8 mouse cellular contexts compared by ENCODE assay signal in the genomic region with DNA sequence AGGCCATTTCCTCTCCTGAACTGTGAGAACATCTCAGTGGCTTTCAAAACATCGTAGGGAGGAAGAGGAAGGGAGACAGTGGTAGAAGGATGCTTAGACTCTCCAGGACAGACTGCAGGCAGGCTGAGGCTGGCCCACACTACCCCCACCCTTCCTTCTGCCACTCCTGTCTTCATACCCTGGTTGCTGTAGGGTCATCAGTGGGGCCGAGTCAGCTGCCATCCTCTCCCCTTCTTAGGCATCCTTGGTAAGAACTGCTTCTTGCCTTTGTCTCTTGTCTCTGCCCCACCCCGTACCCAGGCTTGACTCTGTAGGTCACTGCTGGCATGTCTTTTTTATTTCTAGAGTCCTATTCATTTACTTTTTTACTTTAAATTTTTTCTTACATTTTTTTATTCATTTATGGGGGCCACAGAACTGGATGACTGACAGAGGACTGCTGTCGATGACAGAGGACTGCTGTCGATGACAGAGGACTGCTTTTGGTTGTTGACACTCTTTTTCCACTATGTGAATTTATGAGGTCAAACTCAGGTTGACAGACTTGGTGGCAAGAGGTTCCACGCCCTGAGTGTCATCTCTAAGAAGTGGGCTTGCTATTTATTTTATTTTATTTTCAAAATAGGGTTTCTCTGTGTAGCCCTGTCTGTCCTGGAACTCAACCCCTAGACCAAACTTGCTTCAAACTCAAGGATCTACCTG. TPM values are rescaled to one million over a fixed set of nuclear protein-coding genes. Genes with fewer than 3 reads are reported as not detected.
A peak's percentile ranks its signal among the peaks of the same experiment; 100 is the strongest.
DNase-seq lines count a peak whose midpoint lies in the region; ATAC-seq lines count a peak whose summit lies in the region.

No protein-coding gene starts in this region.

- WGBS in heart, embryonic 10.5 days = 78% methylated on average over 6 of the region's 6 CpGs
- WGBS in forebrain, embryonic 14.5 days = 84% methylated on average over 6 of the region's 6 CpGs

- intact Hi-C loops in heart, postnatal 36 days (cut with DNase I) = no loop called here
- intact Hi-C loops in gastrocnemius, postnatal 36 days (cut with DNase I) = no loop called here

- H3K27me3 ChIP-seq in heart, embryonic 10.5 days (ENCODE audit: insufficient read depth, poor library complexity, severe bottlenecking) = peaks cover 7% of the 10 kb centered on the region; the same call in 1 of the 2 replicates
- no peaks in the 10 kb centered on the region for H3K27me3 ChIP-seq in forebrain, embryonic 14.5 days (replicated peaks; ENCODE audit: control insufficient read depth, insufficient read depth, low read length)

- peak overlapping the region; percentile 29; the same call in 1 of the 2 replicates for H3K4me3 ChIP-seq in heart, embryonic 10.5 days
- H3K4me3 ChIP-seq in forebrain, embryonic 14.5 days (ENCODE audit: low read depth, low read length) = peak overlapping the region; percentile 76

- DNase-seq in heart, embryonic 10.5 days (ENCODE audit: low spot score) = no peak
- no peak for DNase-seq in heart, postnatal 36 days
- peak; percentile 65 for DNase-seq in CD4-positive helper T cell, adult 2 months (ENCODE audit: low read depth, low spot score)
- no peak for DNase-seq in forebrain, embryonic 14.5 days (ENCODE audit: low spot score)
- no peak for DNase-seq in urinary bladder, adult 18-20 months (ENCODE audit: low spot score in 2 of 2)
- DNase-seq in gastrocnemius, postnatal 36 days = no peak
- DNase-seq in yolk sac, embryonic 10.5 days (ENCODE audit: low spot score) = no peak

- no peak overlapping the region; the same call in 1 of the 2 replicates for H3K27ac ChIP-seq in heart, embryonic 10.5 days
- no peak overlapping the region for H3K27ac ChIP-seq in forebrain, embryonic 14.5 days (ENCODE audit: low read depth, low read length)

- H3K9me3 ChIP-seq in heart, embryonic 10.5 days = no peaks in the 10 kb centered on the region
- no peaks in the 10 kb centered on the region for H3K9me3 ChIP-seq in forebrain, embryonic 14.5 days (replicated peaks; ENCODE audit: control insufficient read depth, low read length)

- H3K4me2 ChIP-seq in forebrain, embryonic 14.5 days (ENCODE audit: low read length) = peak overlapping the region; percentile 98

- H3K36me3 ChIP-seq in heart, embryonic 10.5 days = no peaks in the 10 kb centered on the region
- H3K36me3 ChIP-seq in forebrain, embryonic 14.5 days (ENCODE audit: control insufficient read depth, insufficient read depth, low read length) = no peaks in the 10 kb centered on the region

- peaks cover 50% of the 10 kb centered on the region for H3K4me1 ChIP-seq in heart, embryonic 10.5 days
- H3K4me1 ChIP-seq in forebrain, embryonic 14.5 days (ENCODE audit: control insufficient read depth, insufficient read depth, low read length) = peaks cover 10% of the 10 kb centered on the region; the same call in 1 of the 2 replicates

- no peak for ATAC-seq in forebrain, embryonic 14.5 days
- 0 out of 2 replicates have a peak, but pooled peaks have one; percentile 17 for ATAC-seq in megakaryocyte, adult 5-6 weeks (ENCODE audit: poor library complexity, severe bottlenecking)

- peak overlapping the region; percentile 95 for H3K9ac ChIP-seq in forebrain, embryonic 14.5 days (ENCODE audit: low read length)

RNA-seq across cellular contexts. Expression of gene Slc43a2, which starts 2.0 kb away (rescaled TPM):
- polyA plus RNA-seq in heart, embryonic 10.5 days (2016; fragmentation: Nextera tagmentation; extraction: Ambion mirVana) = 5.5 and 6.4 TPM in 2 replicates
- total RNA-seq in heart, postnatal 36 days (2021) = 10 to 100 TPM; 17.7 to 22.2 TPM
- 6.5 and 9.1 TPM in 2 replicates for polyA plus RNA-seq in forebrain, embryonic 14.5 days (2014; fragmentation: Nextera tagmentation; extraction: Ambion mirVana)
- 30.6 and 32.3 TPM in 2 replicates for total RNA-seq in megakaryocyte, adult 5-6 weeks (2015)
- 32.2 and 33.5 TPM in 2 replicates for total RNA-seq in megakaryocyte, adult 5-6 weeks (2017)
- total RNA-seq in gastrocnemius, postnatal 36 days (2021) = 10 to 100 TPM; 17.6 to 26.9 TPM

RNA-seq across cellular contexts. Expression of gene Scarf1, which starts 20.1 kb away (rescaled TPM):
- 13.6 and 15.8 TPM in 2 replicates for polyA plus RNA-seq in heart, embryonic 10.5 days (2016; fragmentation: Nextera tagmentation; extraction: Ambion mirVana)
- 10 to 100 TPM in 1 of 2 experiments, 1 to 10 TPM in 1; 9.1 to 10.3 TPM for total RNA-seq in heart, postnatal 36 days (2021)
- 2.7 and 3.4 TPM in 2 replicates for polyA plus RNA-seq in forebrain, embryonic 14.5 days (2014; fragmentation: Nextera tagmentation; extraction: Ambion mirVana)
- 0.41 and 1.1 TPM in 2 replicates for total RNA-seq in megakaryocyte, adult 5-6 weeks (2015)
- 0.66 and 0.85 TPM in 2 replicates for total RNA-seq in megakaryocyte, adult 5-6 weeks (2017)
- 1 to 10 TPM; 2.8 to 3.1 TPM for total RNA-seq in gastrocnemius, postnatal 36 days (2021)

RNA-seq across cellular contexts. Expression of gene Rilp, which starts 23.6 kb away (rescaled TPM):
- polyA plus RNA-seq in heart, embryonic 10.5 days (2016; fragmentation: Nextera tagmentation; extraction: Ambion mirVana) = 0.76 and 0.78 TPM in 2 replicates
- 10 to 100 TPM; 51.4 to 52.3 TPM for total RNA-seq in heart, postnatal 36 days (2021)
- 0.77 and 0.86 TPM in 2 replicates for polyA plus RNA-seq in forebrain, embryonic 14.5 days (2014; fragmentation: Nextera tagmentation; extraction: Ambion mirVana)
- 0.98 and 1.2 TPM in 2 replicates for total RNA-seq in megakaryocyte, adult 5-6 weeks (2015)
- 0.55 and 1.8 TPM in 2 replicates for total RNA-seq in megakaryocyte, adult 5-6 weeks (2017)
- total RNA-seq in gastrocnemius, postnatal 36 days (2021) = 10 to 100 TPM; 39.1 to 40.1 TPM

RNA-seq across cellular contexts. Expression of gene Prpf8, which starts 46.8 kb away (rescaled TPM):
- polyA plus RNA-seq in heart, embryonic 10.5 days (2016; fragmentation: Nextera tagmentation; extraction: Ambion mirVana) = 49.2 and 53.7 TPM in 2 replicates
- total RNA-seq in heart, postnatal 36 days (2021) = 10 to 100 TPM; 82.9 to 92.8 TPM
- polyA plus RNA-seq in forebrain, embryonic 14.5 days (2014; fragmentation: Nextera tagmentation; extraction: Ambion mirVana) = 67.0 and 73.1 TPM in 2 replicates
- 91.3 and 102 TPM in 2 replicates for total RNA-seq in megakaryocyte, adult 5-6 weeks (2015)
- 69.3 and 90.7 TPM in 2 replicates for total RNA-seq in megakaryocyte, adult 5-6 weeks (2017)
- 10 to 100 TPM; 56.1 to 64.1 TPM for total RNA-seq in gastrocnemius, postnatal 36 days (2021)

RNA-seq across cellular contexts. Expression of gene Pitpna, which starts 54.4 kb away (rescaled TPM):
- polyA plus RNA-seq in heart, embryonic 10.5 days (2016; fragmentation: Nextera tagmentation; extraction: Ambion mirVana) = 56.1 and 80.1 TPM in 2 replicates
- 100 to 1,000 TPM; 103 to 112 TPM for total RNA-seq in heart, postnatal 36 days (2021)
- 94.2 and 101 TPM in 2 replicates for polyA plus RNA-seq in forebrain, embryonic 14.5 days (2014; fragmentation: Nextera tagmentation; extraction: Ambion mirVana)
- total RNA-seq in megakaryocyte, adult 5-6 weeks (2015) = 387 and 430 TPM in 2 replicates
- 178 and 226 TPM in 2 replicates for total RNA-seq in megakaryocyte, adult 5-6 weeks (2017)
- 100 to 1,000 TPM; 186 to 223 TPM for total RNA-seq in gastrocnemius, postnatal 36 days (2021)

Comparison
In these comparisons a context has a peak if more than half of its experiments do, and no peak if none do; other contexts are left out.
1. RNA of gene Rilp, which starts 23.6 kb away (total RNA-seq): 51.4 to 52.3 TPM in heart, postnatal 36 days and 39.1 to 40.1 TPM in gastrocnemius, postnatal 36 days; 0.55 to 1.8 TPM in megakaryocyte, adult 5-6 weeks; every median in the first group is over 10 times any median in the second.